Mouse (Mus musculus) embryonic stem cell, embryonic (primary cell): Measurements from ENCODE around the gene Nagpa.

Experiments
- CTCF ChIA-PET, 4 experiments: fragments of 300-600 bp in 2 of 4; fragments of 350-600 bp in 2 of 4; sonication (Branson Sonifier 250); formaldehyde crosslinking; loops; one replicate each; lab custom pipeline; 2022; ENCODE audit warnings: inconsistent platforms in 2 of 4; lab: Charles Lee
- POLR2A ChIA-PET, 4 experiments: fragments of 300-600 bp in 2 of 4; fragments of 350-600 bp in 2 of 4; sonication (Branson Sonifier 250); formaldehyde crosslinking; loops; one replicate each; lab custom pipeline; 2022; ENCODE audit warnings: antibody characterized with exemption in 4 of 4, inconsistent platforms in 1 of 4; lab: Charles Lee

The Nagpa gene

GRCm38 (mm10) chr16:5157113-5157512 lies 46.7 kb downstream of the Nagpa start:
- ChIA-PET CTCF (interaction anchor here in 1 of 4 experiments (0.6 kb wide), 1 partner anchor 225 kb away, joined by 3 read pairs; no protein-coding TSS in a partner anchor), POLR2A (interaction anchor here in 1 of 4 experiments (0.6 kb wide), 1 partner anchor 273 kb away, joined by 3 read pairs; no protein-coding TSS in a partner anchor)

- ChIA-PET POLR2A (no interaction called here), CTCF (interaction anchor here in 1 of 4 experiments (0.7 kb wide), 1 partner anchor 532 kb away, joined by 3 read pairs; the partner anchor contains the start of gene Pam16)
Measured at GRCm38 (mm10) chr16:5156495-5156894, 47.3 kb downstream of the Nagpa start.

GRCm38 (mm10) chr16:5155014-5155413 lies 48.8 kb downstream of the Nagpa start:
- ChIA-PET CTCF (no interaction called here), POLR2A (interaction anchor here in 2 of 4 experiments (0.6 to 1.4 kb wide), 3 partner anchors 13 to 156 kb away, joined by 3 to 4 read pairs (median 4); partner anchors contain the start of gene Eef2kmt (in 1 of the 2))

- POLR2A ChIA-PET, result interaction anchor here in 3 of 4 experiments (0.7 to 1.4 kb wide), 3 partner anchors 11 to 593 kb away, joined by 3 to 4 read pairs (median 3); partner anchors contain the start of gene Eef2kmt (in 1 of the 3)
- CTCF ChIA-PET, result interaction anchor here in 1 of 4 experiments (0.6 kb wide), 1 partner anchor 567 kb away, joined by 3 read pairs; no protein-coding TSS in a partner anchor
Measured at GRCm38 (mm10) chr16:5153299-5154026, 50.3 kb downstream of the Nagpa start.

- ChIA-PET CTCF (no interaction called here), POLR2A (no interaction called here)
Measured at GRCm38 (mm10) chr16:5150544-5150943, 53.3 kb downstream of the Nagpa start.

GRCm38 (mm10) chr16:5147037-5147385 lies 56.8 kb downstream of the Nagpa start, which contains the start of gene Sec14l5:
TSS of gene Sec14l5 (plus strand) at chr16:5147109.
- ChIA-PET POLR2A (interaction anchor here (0.6 to 2.6 kb wide), 14 partner anchors 12 to 480 kb away, joined by 3 to 6 read pairs (median 3); partner anchors contain the start of genes Ubn1 (in 3 of the 4), Glyr1 (in 2 of the 4), Coro7 (in 1 of the 4) and Nudt16l1 (in 1 of the 4)), CTCF (interaction anchor here in 2 of 4 experiments (0.7 to 2.4 kb wide), 4 partner anchors 108 to 384 kb away, joined by 3 to 9 read pairs (median 3); no protein-coding TSS in a partner anchor)

GRCm38 (mm10) chr16:5146367-5147036 lies 57.3 kb downstream of the Nagpa start:
- POLR2A ChIA-PET, result interaction anchor here (0.7 to 2.6 kb wide), 15 partner anchors 13 to 699 kb away, joined by 3 to 6 read pairs (median 3); partner anchors contain the start of genes Glyr1 (in 2 of the 4), Ubn1 (in 2 of the 4), Coro7 (in 1 of the 4) and Nudt16l1 (in 1 of the 4)
- CTCF ChIA-PET, result interaction anchor here in 2 of 4 experiments (0.7 to 2.4 kb wide), 6 partner anchors 108 to 938 kb away, joined by 3 to 9 read pairs (median 3); no protein-coding TSS in a partner anchor

- ChIA-PET CTCF (interaction anchor here in 2 of 4 experiments (0.7 to 2.4 kb wide), 4 partner anchors 166 to 939 kb away, joined by 3 to 9 read pairs (median 4); no protein-coding TSS in a partner anchor), POLR2A (interaction anchor here in 3 of 4 experiments (0.9 to 2.6 kb wide), 7 partner anchors 49 to 604 kb away, joined by 3 to 5 read pairs (median 3); partner anchors contain the start of genes Glyr1 (in 2 of the 3), Ubn1 (in 2 of the 3), Nudt16l1 (in 1 of the 3) and Srl (in 1 of the 3))
Measured at GRCm38 (mm10) chr16:5145570-5145969, 58.2 kb downstream of the Nagpa start.
